ENCODE assay signal across 7 mouse cellular contexts in genomic region chrX:13242320-13243096, GRCm38 (mm10). TPM values are rescaled to one million over a fixed set of nuclear protein-coding genes. Genes with fewer than 3 reads are reported as not detected.
A peak's percentile ranks its signal among the peaks of the same experiment; 100 is the strongest.
DNase-seq lines count a peak whose midpoint lies in the region; ATAC-seq and TF ChIP-seq lines count a peak whose summit lies in the region.

No protein-coding gene starts in this region.

- TF ChIP-seq CTCF in intestine, postnatal 0 days (IDR thresholded peaks at IDR 0.05; ENCODE audit: low read depth) = no peak
- TF ChIP-seq CTCF in small intestine, adult 2 months (IDR thresholded peaks at IDR 0.05; ENCODE audit: extremely low read depth, insufficient read length, insufficient replicate concordance, low read depth, low read length) = no peak

- peak; percentile 73; the same call in 1 of the 2 replicates for TF ChIP-seq POLR2A in small intestine, adult 2 months (IDR thresholded peaks at IDR 0.05; ENCODE audit: low read depth, low read length)

- no peaks in the 10 kb centered on the region for H3K4me1 ChIP-seq in intestine, postnatal 0 days (replicated peaks; ENCODE audit: control insufficient read depth, insufficient read depth, low read length)
- peaks cover 3% of the 10 kb centered on the region; the same call in 1 of the 2 replicates for H3K4me1 ChIP-seq in midbrain, embryonic 11.5 days (ENCODE audit: control insufficient read depth, insufficient read depth, low read length)
- H3K4me1 ChIP-seq in small intestine, adult 2 months (ENCODE audit: control insufficient read depth, insufficient read depth, insufficient read length, low read length) = peaks cover 13% of the 10 kb centered on the region; the same call in 1 of the 2 replicates

- ATAC-seq in intestine, postnatal 0 days = peak; percentile 59
- ATAC-seq in midbrain, embryonic 11.5 days (ENCODE audit: low FRiP score) = peak; percentile 96

- H3K9ac ChIP-seq in intestine, postnatal 0 days (ENCODE audit: low read depth, low read length) = peak overlapping the region; percentile 48
- peak overlapping the region; percentile 74 for H3K9ac ChIP-seq in midbrain, embryonic 11.5 days (ENCODE audit: low read length)

- intact Hi-C loops in left cerebral cortex, postnatal 4 days (cut with DNase I) = loop anchor here (5.0 kb wide), 2 partner anchors 40 to 105 kb away; partner anchors contain the start of gene Ddx3x

- 10% methylated on average over 24 of the region's 24 CpGs for WGBS in intestine, postnatal 0 days
- WGBS in midbrain, embryonic 11.5 days = 19% methylated on average over 24 of the region's 24 CpGs
- WGBS in small intestine, adult 2 months = 8% methylated on average over 24 of the region's 24 CpGs

- H3K36me3 ChIP-seq in intestine, postnatal 0 days (ENCODE audit: control insufficient read depth, insufficient read depth) = no peaks in the 10 kb centered on the region
- H3K36me3 ChIP-seq in midbrain, embryonic 11.5 days (ENCODE audit: control insufficient read depth, insufficient read depth, low read length) = no peaks in the 10 kb centered on the region
- no peaks in the 10 kb centered on the region for H3K36me3 ChIP-seq in small intestine, adult 2 months (ENCODE audit: control insufficient read depth, insufficient read depth, low read length)

- H3K9me3 ChIP-seq in intestine, postnatal 0 days (ENCODE audit: control insufficient read depth) = no peaks in the 10 kb centered on the region
- no peaks in the 10 kb centered on the region for H3K9me3 ChIP-seq in midbrain, embryonic 11.5 days (ENCODE audit: control insufficient read depth, low read length)

- H3K4me2 ChIP-seq in intestine, postnatal 0 days (replicated peaks; ENCODE audit: low read depth) = peak overlapping the region; percentile 59
- peak overlapping the region; percentile 57 for H3K4me2 ChIP-seq in midbrain, embryonic 11.5 days

- peak overlapping the region; percentile 33 for H3K4me3 ChIP-seq in intestine, postnatal 0 days (ENCODE audit: low read depth, low read length)
- peak overlapping the region; percentile 30 for H3K4me3 ChIP-seq in midbrain, embryonic 11.5 days (ENCODE audit: low read depth, low read length)
- peak overlapping the region; percentile 64 for H3K4me3 ChIP-seq in small intestine, adult 2 months (ENCODE audit: low read depth, low read length)

- peak overlapping the region; percentile 88 for H3K27ac ChIP-seq in intestine, postnatal 0 days (ENCODE audit: low read depth, low read length)
- H3K27ac ChIP-seq in midbrain, embryonic 11.5 days (ENCODE audit: low read depth, low read length) = peak overlapping the region; percentile 96
- H3K27ac ChIP-seq in small intestine, adult 2 months (ENCODE audit: insufficient read depth, low read depth, low read length) = peak overlapping the region; percentile 95

- H3K27me3 ChIP-seq in intestine, postnatal 0 days (replicated peaks; ENCODE audit: control insufficient read depth, insufficient read depth, low read length) = no peaks in the 10 kb centered on the region
- H3K27me3 ChIP-seq in midbrain, embryonic 11.5 days (ENCODE audit: control insufficient read depth, insufficient read depth, low read length) = peaks cover 4% of the 10 kb centered on the region
- H3K27me3 ChIP-seq in small intestine, adult 2 months (ENCODE audit: control insufficient read depth, insufficient read depth, low read length) = no peaks in the 10 kb centered on the region

- DNase-seq in adrenal gland, adult 2 months = peak; percentile 90
- DNase-seq in embryo, embryonic 9.5 days (ENCODE audit: extremely low spot score) = peak; percentile 86
- DNase-seq in gastrocnemius, postnatal 4 days (ENCODE audit: low spot score in 2 of 2) = peak; percentile 62 to 76
- peak; percentile 90 for DNase-seq in left cerebral cortex, postnatal 4 days
- peak; percentile 96 for DNase-seq in midbrain, embryonic 11.5 days (ENCODE audit: low spot score, missing footprints)

RNA-seq across cellular contexts. Expression of gene Ddx3x, which starts 38.3 kb away (rescaled TPM):
- 100 to 1,000 TPM; 274 to 532 TPM for total RNA-seq in adrenal gland, adult 2 months (2021)
- 8.2 and 12.0 TPM in 2 replicates for polyA plus RNA-seq in adrenal gland, adult 2 months (2012; rRNA removed)
- total RNA-seq in gastrocnemius, postnatal 4 days (2021) = 100 to 1,000 TPM; 126 to 144 TPM
- 84.5 and 92.6 TPM in 2 replicates for polyA plus RNA-seq in intestine, postnatal 0 days (2015; fragmentation: Nextera tagmentation; extraction: Ambion mirVana)
- total RNA-seq in left cerebral cortex, postnatal 4 days (2021) = 100 to 1,000 TPM; 176 to 216 TPM
- 196 and 219 TPM in 2 replicates for polyA plus RNA-seq in midbrain, embryonic 11.5 days (2014; fragmentation: Nextera tagmentation; extraction: Ambion mirVana)
- polyA plus RNA-seq in small intestine, adult 2 months (2012; rRNA removed) = 3.1 and 6.8 TPM in 2 replicates

Comparison
In these comparisons a context has a peak if more than half of its experiments do, and no peak if none do; other contexts are left out.
1. Peak in every context shown above with its lines: DNase-seq, ATAC-seq, H3K4me3 ChIP-seq and H3K27ac ChIP-seq.